Mouse (Mus musculus) layer of hippocampus, postnatal 25 days (tissue): ENCODE measurements around the gene Ank. TPM values are rescaled to one million over a fixed set of nuclear protein-coding genes. Genes with fewer than 3 reads are reported as not detected.

ENCODE experiments used
- DNase-seq, 2 experiments: peaks; one replicate each; pipeline ENCODE4 v3.0.0; 2022; ENCODE audit warnings: mixed read lengths in 2 of 2, low spot score in 1 of 2; ENCODE audit errors: extremely low spot score in 1 of 2
- microRNA-seq, 2 experiments: library from miRNA; unstranded; fragments of <30 nt; microRNA quantifications; one replicate each; pipeline ENCODE4 v1.2.0; 2021
- total RNA-seq, 2 experiments: library from RNA; stranded (reverse); gene quantifications; 2 replicates each; pipeline ENCODE4 v1.2.3; 2021

Ank gene
- total RNA-seq, 2 experiments from 2014 or later = 159 to 164 TPM

- no peak for DNase-seq
These were observed 159.8 kb downstream of the Ank start for GRCm38 (mm10) chr15:27626314-27626713.

DNA sequence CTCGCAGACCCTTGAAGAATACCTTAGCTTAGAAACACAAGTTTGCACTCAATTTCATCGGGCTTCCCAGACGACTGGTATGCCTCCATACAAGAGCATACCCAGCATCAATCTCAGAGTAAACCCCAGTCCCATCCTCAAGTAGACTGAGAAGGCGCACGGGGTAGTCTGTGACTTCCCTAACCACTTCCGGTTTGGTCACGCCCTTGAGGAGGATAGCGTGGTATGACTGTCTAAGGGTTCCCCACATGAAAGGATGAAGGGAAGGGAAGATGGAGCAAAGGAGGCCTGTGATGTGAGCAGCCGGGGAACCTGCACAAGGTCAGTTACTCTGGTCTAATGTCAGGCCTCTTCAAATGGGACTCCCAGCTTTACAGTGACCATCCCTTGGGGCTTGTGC lies 161.3 kb downstream of the Ank start:
- no peak for DNase-seq

DNA sequence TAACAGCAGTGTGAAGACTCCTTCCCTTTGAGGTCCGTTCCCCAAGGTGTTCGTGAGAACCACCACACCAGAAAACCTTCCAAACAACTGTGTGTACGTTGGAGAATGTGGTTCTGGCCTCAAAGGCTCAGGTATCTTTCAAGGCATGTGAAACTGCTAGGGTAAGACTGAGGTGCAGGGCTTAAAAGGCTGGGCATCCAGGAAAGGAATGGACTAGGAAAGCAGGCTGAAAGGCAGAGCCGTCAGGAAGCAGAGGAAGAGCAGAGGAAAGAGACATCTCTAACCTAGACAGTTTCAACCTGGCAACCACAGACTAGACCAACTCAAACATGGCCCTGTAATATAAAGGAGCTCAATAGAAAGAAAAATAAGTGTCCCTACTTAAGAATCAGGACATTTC lies 162.6 kb downstream of the Ank start:
- no peak for DNase-seq

DNA sequence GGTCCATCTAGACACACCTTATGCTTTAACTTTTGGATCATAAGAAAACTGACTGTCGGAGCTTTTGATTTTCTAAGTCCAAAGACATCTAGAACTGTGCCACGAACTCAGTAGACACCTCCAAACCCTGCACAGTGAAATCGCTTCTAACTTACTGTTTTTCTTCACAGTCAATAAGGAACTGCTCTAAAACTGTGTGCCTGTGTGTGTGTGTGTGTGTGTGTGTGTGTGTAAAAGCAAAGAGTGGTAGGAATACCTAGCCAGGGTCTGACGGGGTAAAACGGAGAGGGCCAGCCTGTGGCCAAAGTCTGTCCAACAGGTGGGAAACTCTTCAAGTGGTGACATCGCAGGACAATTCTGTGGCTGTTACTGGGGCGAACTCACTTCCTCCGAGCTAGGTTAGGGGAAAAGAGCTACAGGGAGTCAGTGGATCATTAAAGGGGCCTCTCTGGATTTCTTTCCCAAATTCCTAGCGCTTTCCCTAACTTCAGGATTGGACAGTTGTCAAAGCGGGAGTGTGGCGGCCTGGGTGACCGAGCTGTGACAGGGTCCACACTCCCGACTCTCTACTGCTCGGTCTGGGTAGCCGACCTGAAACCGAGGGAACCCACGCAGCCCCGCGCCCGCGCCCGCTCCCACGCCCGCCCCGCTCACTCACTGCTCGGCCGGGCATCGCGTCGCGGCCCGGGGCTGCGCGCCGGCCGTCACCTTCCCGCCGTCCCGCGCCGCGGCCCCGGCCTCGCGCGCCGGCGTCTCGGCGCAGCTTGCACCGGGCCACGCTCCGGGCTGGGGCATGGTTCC lies 163.5 kb downstream of the Ank start:
- peak in 1 of 2 experiments; percentile 23 for DNase-seq

GRCm38 (mm10) chr15:27630601-27631383 lies 164.3 kb downstream of the Ank start, which contains the start of gene Otulin:
Gene Otulin (minus strand): TSS chr15:27630693.
- DNase-seq = peak; percentile 98 to 99

GRCm38 (mm10) chr15:27633941-27634900 lies 167.7 kb downstream of the Ank start:
- DNase-seq = no peak

GRCm38 (mm10) chr15:27641171-27641570 lies 174.7 kb downstream of the Ank start:
- no peak for DNase-seq

- no peak for DNase-seq
These were observed 176.4 kb downstream of the Ank start for GRCm38 (mm10) chr15:27642895-27643294.

Small RNA genes within 50 kb of the gene (microRNA-seq; reads per million reads assigned to microRNA genes)
- gene Mir7117 = 3.8 to 4.2 reads per million in 2 experiments

Other genes with a start within 250 kb of the Ank start
- gene Otulin, start 164.0 kb downstream of the Ank start, total RNA-seq = 10 to 100 TPM; 20.2 to 20.9 TPM
- 10 to 100 TPM; 28.5 to 29.2 TPM for gene Otulinl, start 214.9 kb downstream of the Ank start, total RNA-seq